Mouse (Mus musculus) Muller cell, postnatal 12 days (primary cell): Measurements from ENCODE around the gene Scgb1b15.
"Not testable (repeated sequence)": the region's sequence is repeated elsewhere in the genome, so short reads cannot be mapped to it uniquely, and the experiment has no call there.

Experiments used
- DNase-seq: peaks from one replicate; pipeline ENCODE4 v3.0.0-alpha.2; 2015; ENCODE audit errors: inconsistent ontology term

Scgb1b15 gene

DNA sequence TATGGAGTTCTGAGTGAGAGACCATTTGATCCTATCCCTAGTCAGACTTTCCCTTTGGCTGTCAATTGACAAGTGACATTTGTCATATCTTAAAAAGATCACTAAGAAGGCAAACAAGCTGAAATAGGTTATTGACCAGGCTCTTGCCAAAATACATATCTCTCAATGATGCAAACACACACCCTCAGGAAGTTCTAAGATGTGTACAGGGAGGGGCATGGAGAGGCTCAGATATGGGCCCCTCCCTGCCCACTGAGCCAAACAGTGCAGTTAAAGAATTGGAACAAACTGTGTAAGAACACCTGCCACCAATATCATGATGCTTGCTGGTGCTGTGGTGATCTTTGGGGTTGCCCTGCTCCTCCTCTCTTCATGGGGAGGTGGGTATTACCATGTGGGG, at the start of gene Scgb1b15:
Scgb1b15 (plus strand) TSS at position 301 of the 400 bp plus-strand sequence.
- not testable (repeated sequence) for DNase-seq

DNA sequence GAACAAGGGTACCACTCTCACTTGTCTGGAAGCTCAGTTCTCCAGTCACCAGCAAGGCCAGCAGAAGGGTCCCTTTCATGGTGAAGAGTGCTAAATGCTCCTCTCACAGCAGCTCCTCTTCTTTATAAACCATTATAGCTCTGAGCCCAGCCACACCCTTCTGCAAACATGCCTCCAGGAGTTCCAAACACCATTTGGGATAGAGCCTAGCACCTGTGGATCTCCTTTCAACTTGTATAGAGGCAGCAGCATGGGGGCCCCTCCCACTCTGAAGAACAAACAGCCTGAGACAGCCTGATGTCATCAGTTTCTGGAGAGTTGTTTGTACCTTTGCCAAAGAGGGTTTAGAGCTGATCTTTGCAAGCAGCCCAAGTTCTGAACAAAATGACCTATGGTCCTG, 6.8 kb upstream of the Scgb1b15 start, which contains the start of gene Scgb2b15:
Scgb2b15 (minus strand) TSS at position 101 of the 400 bp plus-strand sequence.
- DNase-seq: not testable (repeated sequence)
